Mouse (Mus musculus) adrenal gland, postnatal 0 days (tissue): ENCODE data around the gene Qsox1. TPM values are rescaled to one million over a fixed set of nuclear protein-coding genes. Genes with fewer than 3 reads are reported as not detected.

Experiments
- polyA plus RNA-seq: library from polyadenylated mRNA; unstranded; fragments of >200 nt; fragmentation: Nextera tagmentation; extraction: Ambion mirVana; gene quantifications from 2 replicates; pipeline ENCODE4 v1.2.1, GENCODE M21; 2015

Gene Qsox1
- polyA plus RNA-seq: 36.6 and 51.1 TPM in 2 replicates

DNA sequence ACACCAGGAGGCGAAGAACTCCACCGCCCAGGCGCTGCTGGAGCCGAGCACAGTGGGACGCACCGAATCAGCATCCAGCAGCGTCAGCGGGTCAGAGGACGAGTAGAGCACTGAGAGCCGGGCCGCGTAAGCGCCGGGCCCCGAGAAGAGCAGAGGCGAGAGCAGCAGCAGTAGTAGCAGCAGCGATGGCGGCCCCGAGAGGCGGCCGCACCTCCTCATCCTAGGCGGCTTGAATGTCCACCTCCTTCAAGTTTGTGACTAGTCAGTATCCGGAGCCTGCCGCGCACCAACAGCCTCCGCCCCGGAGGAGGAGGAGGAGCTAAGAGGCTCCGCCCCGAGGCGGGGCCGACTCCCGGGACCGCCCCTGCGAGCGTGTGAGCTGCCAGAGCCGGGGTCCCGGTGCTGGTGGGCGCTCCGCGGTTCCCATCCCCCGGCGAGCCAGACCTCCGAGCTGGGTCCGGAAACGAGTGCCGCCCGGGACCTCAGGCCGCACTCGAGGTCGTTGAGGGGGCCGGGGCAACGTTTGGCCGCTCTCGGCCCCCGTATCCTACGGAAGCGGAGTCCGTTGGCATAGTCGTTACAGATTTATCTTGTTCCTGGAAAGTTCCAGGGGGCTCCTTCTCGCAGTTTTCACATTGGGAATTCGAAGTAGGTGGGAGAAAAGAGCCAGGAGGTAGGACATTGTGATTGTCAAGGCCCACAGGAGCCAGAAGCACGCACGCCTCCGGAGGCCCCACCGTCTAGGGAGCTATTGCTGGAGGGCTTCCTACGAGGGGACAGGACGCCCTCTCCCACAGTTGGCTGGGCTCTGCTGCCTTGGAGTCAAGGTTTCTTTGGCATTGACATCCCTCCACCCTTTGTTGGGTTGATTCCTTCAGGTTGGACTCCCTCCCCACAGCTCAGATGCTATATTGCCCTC is at the start of gene Qsox1:
TSS of gene Qsox1 (minus strand) at position 309 of the 919 bp plus-strand sequence.

DNA sequence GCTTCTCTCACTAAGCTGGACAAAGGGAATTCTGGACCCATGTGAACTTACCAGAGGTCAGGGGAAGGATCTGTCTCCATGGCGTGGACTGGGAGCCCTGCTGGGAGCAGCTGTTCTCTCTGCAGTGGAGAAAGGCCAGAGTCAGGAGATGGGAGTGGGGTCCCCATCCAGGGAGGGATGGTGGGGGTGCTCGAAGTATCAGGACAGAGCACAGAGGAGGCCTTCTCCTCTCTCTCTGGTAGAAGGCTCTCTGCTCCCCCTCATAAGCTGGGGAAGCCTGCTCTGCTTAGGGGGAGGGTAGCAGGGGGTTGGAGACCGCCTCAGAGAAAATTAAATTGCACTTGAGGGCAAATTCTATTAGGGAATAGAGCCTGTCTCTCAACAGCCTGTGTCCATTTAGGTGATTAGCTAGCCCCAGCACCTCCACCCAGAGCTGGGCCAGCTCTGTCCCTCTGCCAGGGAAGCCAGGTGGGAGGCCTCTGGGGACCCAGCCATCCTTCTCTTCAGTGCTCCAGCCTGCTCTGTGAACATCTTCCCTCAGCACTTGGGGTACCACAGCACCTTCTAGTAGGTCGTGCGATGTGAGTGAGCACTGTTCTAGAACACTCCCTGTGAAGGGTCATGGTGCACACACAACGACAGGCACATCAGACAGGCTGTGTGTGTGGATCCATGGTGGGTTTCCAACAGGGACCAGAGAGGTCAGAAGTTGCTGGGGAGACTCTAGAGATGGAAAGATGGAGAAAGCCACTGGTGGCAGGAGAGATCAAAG is 61.0 kb downstream of the Qsox1 start, which contains the start of gene Lhx4:
TSS of gene Lhx4 (minus strand) at position 201 of the 772 bp plus-strand sequence.

Other genes with a start within 250 kb of the Qsox1 start
- gene Lhx4, start 61.2 kb downstream of the Qsox1 start, polyA plus RNA-seq: not detected in 2 replicates
- gene Cep350, start 160.4 kb upstream of the Qsox1 start, polyA plus RNA-seq: 3.7 and 6.8 TPM in 2 replicates
- gene Tor1aip2, start 222.5 kb upstream of the Qsox1 start, polyA plus RNA-seq: 56.3 and 95.9 TPM in 2 replicates
- gene Tor1aip1, start 223.6 kb upstream of the Qsox1 start, polyA plus RNA-seq: 53.9 and 74.3 TPM in 2 replicates